Mouse (Mus musculus): Measurements from ENCODE around the gene Lrg1. TPM values are rescaled to one million over a fixed set of nuclear protein-coding genes. Genes with fewer than 3 reads are reported as not detected.
A peak's percentile ranks its signal among the peaks of the same experiment; 100 is the strongest.
"Not testable (repeated sequence)": the region's sequence is repeated elsewhere in the genome, so short reads cannot be mapped to it uniquely, and the experiment has no call there.

Gene Lrg1
- total RNA-seq, 2 experiments from 2014 or later = 56.1 to 73.6 TPM

GRCm38 (mm10) chr17:56080781-56081585, 40.8 kb downstream of the Lrg1 start:
- DNase-seq = no peak
- intact Hi-C loops (cut with DNase I) = loop anchor here (2.0 kb wide), 1 partner anchor 16 kb away; no protein-coding TSS in a partner anchor

GRCm38 (mm10) chr17:56079921-56080320, 41.9 kb downstream of the Lrg1 start:
- DNase-seq = no peak
- intact Hi-C loops (cut with DNase I) = loop anchor here (2.0 kb wide), 1 partner anchor 17 kb away; no protein-coding TSS in a partner anchor

- DNase-seq = peak; percentile 98 to 99
- intact Hi-C loops (cut with DNase I) = no loop called here
These were observed 42.7 kb downstream of the Lrg1 start, which contains the start of gene Hdgfl2 for GRCm38 (mm10) chr17:56078880-56079795. Gene Hdgfl2, plus strand, starts transcription at chr17:56079634.

GRCm38 (mm10) chr17:56078361-56078760, 43.4 kb downstream of the Lrg1 start:
- intact Hi-C loops (cut with DNase I); DNase-seq: not testable (repeated sequence)

- intact Hi-C loops (cut with DNase I) = no loop called here
- DNase-seq = no peak
These were observed 44.3 kb downstream of the Lrg1 start for GRCm38 (mm10) chr17:56077523-56077922.

- DNase-seq = peak; percentile 96 to 98
- intact Hi-C loops (cut with DNase I) = no loop called here
These were observed 47.0 kb downstream of the Lrg1 start, which contains the start of gene Ubxn6 for GRCm38 (mm10) chr17:56074827-56075208. Gene Ubxn6, minus strand, starts transcription at chr17:56075028.

- intact Hi-C loops (cut with DNase I) = no loop called here
These were observed 47.5 kb downstream of the Lrg1 start for GRCm38 (mm10) chr17:56074097-56074826.

GRCm38 (mm10) chr17:56072243-56072642, 49.6 kb downstream of the Lrg1 start:
- DNase-seq = no peak
- intact Hi-C loops (cut with DNase I) = loop anchor here (2.0 kb wide), 1 partner anchor 31 kb away; the partner anchor contains the start of gene Chaf1a

More at GRCm38 (mm10) chr17:56074097-56074826, 47.5 kb downstream of the Lrg1 start:
- DNase-seq = peak; percentile 80 to 83

GRCm38 (mm10) chr17:56071126-56071525, 50.7 kb downstream of the Lrg1 start:
- intact Hi-C loops (cut with DNase I) = no loop called here
- DNase-seq = no peak

Other genes with a start within 250 kb of the Lrg1 start
- gene Zfp119a, start 243.1 kb downstream of the Lrg1 start, total RNA-seq (2021) = 1 to 10 TPM; 4.2 to 4.4 TPM
- 1 to 10 TPM; 4.1 to 5.0 TPM for gene Zfp959, start 229.9 kb downstream of the Lrg1 start, total RNA-seq (2021)
- 1 to 10 TPM; 3.7 to 4.3 TPM for gene Zfp119b, start 172.5 kb downstream of the Lrg1 start, total RNA-seq (2021)
- gene Ebi3, start 169.4 kb downstream of the Lrg1 start, total RNA-seq (2021) = 1 to 10 TPM in 1 of 2 experiments, under 1 TPM in 1; 0.78 to 1.6 TPM
- gene Yju2, start 162.9 kb downstream of the Lrg1 start, total RNA-seq (2021) = 1 to 10 TPM; 8.8 to 9.5 TPM
- gene Shd, start 151.5 kb downstream of the Lrg1 start, total RNA-seq (2021) = under 1 TPM; 0.72 to 0.87 TPM
- gene Fsd1, start 135.5 kb downstream of the Lrg1 start, total RNA-seq (2021) = not detected
- 10 to 100 TPM; 15.5 to 16.4 TPM for gene Stap2, start 116.4 kb downstream of the Lrg1 start, total RNA-seq (2021)
- 10 to 100 TPM; 58.6 to 64.1 TPM for gene Mpnd, start 116.3 kb downstream of the Lrg1 start, total RNA-seq (2021)
- 10 to 100 TPM; 15.4 to 17.3 TPM for gene Sh3gl1, start 85.4 kb downstream of the Lrg1 start, total RNA-seq (2021)
- gene Chaf1a, start 81.6 kb downstream of the Lrg1 start, total RNA-seq (2021) = 1 to 10 TPM; 1.3 to 1.5 TPM
- 10 to 100 TPM; 57.6 to 61.3 TPM for gene Ubxn6, start 47.0 kb downstream of the Lrg1 start, total RNA-seq (2021)
- gene Hdgfl2, start 42.4 kb downstream of the Lrg1 start, total RNA-seq (2021) = 10 to 100 TPM; 37.5 to 41.1 TPM
- gene Plin4, start 12.2 kb downstream of the Lrg1 start, total RNA-seq (2021) = 100 to 1,000 TPM; 157 to 172 TPM
- gene Plin5, start 4.4 kb downstream of the Lrg1 start, total RNA-seq (2021) = 100 to 1,000 TPM; 171 to 183 TPM
- gene Sema6b, start 18.3 kb upstream of the Lrg1 start, total RNA-seq (2021) = 10 to 100 TPM in 1 of 2 experiments, 1 to 10 TPM in 1; 7.5 to 10.2 TPM
- gene Tnfaip8l1, start 40.5 kb upstream of the Lrg1 start, total RNA-seq (2021) = 1 to 10 TPM; 1.9 to 2.8 TPM
- 10 to 100 TPM; 25.2 to 25.5 TPM for gene Mydgf, start 61.9 kb upstream of the Lrg1 start, total RNA-seq (2021)
- gene Dpp9, start 96.9 kb upstream of the Lrg1 start, total RNA-seq (2021) = 10 to 100 TPM; 38.4 to 43.0 TPM
- gene Fem1a, start 134.8 kb upstream of the Lrg1 start, total RNA-seq (2021) = 100 to 1,000 TPM; 106 to 111 TPM
- 1 to 10 TPM; 8.7 to 8.8 TPM for gene Ticam1, start 154.8 kb upstream of the Lrg1 start, total RNA-seq (2021)
- gene Plin3, start 170.9 kb upstream of the Lrg1 start, total RNA-seq (2021) = 100 to 1,000 TPM; 183 to 206 TPM
- not detected for gene Arrdc5, start 178.3 kb upstream of the Lrg1 start, total RNA-seq (2021)
- 1 to 10 TPM; 2.8 to 3.3 TPM for gene Uhrf1, start 181.3 kb upstream of the Lrg1 start, total RNA-seq (2021)
- 10 to 100 TPM; 38.0 to 40.9 TPM for gene Kdm4b, start 204.1 kb upstream of the Lrg1 start, total RNA-seq (2021)